8 mouse cellular contexts compared by ENCODE assay signal in genomic region chr5:100917252-100917774, GRCm38 (mm10).
DNase-seq lines count a peak whose midpoint lies in the region; ATAC-seq and TF ChIP-seq lines count a peak whose summit lies in the region.

No protein-coding gene starts in this region.

- peak; percentile 98 for TF ChIP-seq CTCF in intestine, postnatal 0 days (IDR thresholded peaks at IDR 0.05; ENCODE audit: low read depth)

- no peak overlapping the region for H3K4me2 ChIP-seq in liver, embryonic 12.5 days
- no peak overlapping the region for H3K4me2 ChIP-seq in embryonic facial prominence, embryonic 11.5 days (ENCODE audit: low read depth, low read length)
- H3K4me2 ChIP-seq in intestine, postnatal 0 days (replicated peaks; ENCODE audit: low read depth): no peak overlapping the region; the same call in 1 of the 2 replicates
- no peak overlapping the region for H3K4me2 ChIP-seq in limb, embryonic 14.5 days (replicated peaks; ENCODE audit: low read depth, low read length, severe bottlenecking)
- H3K4me2 ChIP-seq in neural tube, embryonic 14.5 days (ENCODE audit: low read depth, low read length): no peak overlapping the region

- H3K27ac ChIP-seq in liver, embryonic 12.5 days: no peak overlapping the region
- no peak overlapping the region for H3K27ac ChIP-seq in embryonic facial prominence, embryonic 11.5 days (replicated peaks; ENCODE audit: low read depth, low read length)
- H3K27ac ChIP-seq in intestine, postnatal 0 days (ENCODE audit: low read depth, low read length): no peak overlapping the region
- H3K27ac ChIP-seq in limb, embryonic 14.5 days (replicated peaks; ENCODE audit: low read depth, low read length): no peak overlapping the region
- H3K27ac ChIP-seq in neural tube, embryonic 14.5 days (ENCODE audit: low read depth, low read length): no peak overlapping the region

- H3K9me3 ChIP-seq in liver, embryonic 12.5 days (replicated peaks): no peaks in the 10 kb centered on the region
- H3K9me3 ChIP-seq in embryonic facial prominence, embryonic 11.5 days (replicated peaks; ENCODE audit: control insufficient read depth, low read length): no peaks in the 10 kb centered on the region
- H3K9me3 ChIP-seq in intestine, postnatal 0 days (ENCODE audit: control insufficient read depth): no peaks in the 10 kb centered on the region
- H3K9me3 ChIP-seq in limb, embryonic 14.5 days (ENCODE audit: control insufficient read depth, low read length): no peaks in the 10 kb centered on the region
- no peaks in the 10 kb centered on the region for H3K9me3 ChIP-seq in neural tube, embryonic 14.5 days (ENCODE audit: control insufficient read depth, low read length)

- peak; percentile 53 for DNase-seq in liver
- peak; percentile 79 for DNase-seq in adrenal gland, postnatal 14 days
- peak; percentile 82 for DNase-seq in embryonic facial prominence, embryonic 11.5 days (ENCODE audit: low spot score)
- DNase-seq in limb, embryonic 14.5 days (ENCODE audit: low spot score): peak; percentile 59
- DNase-seq in thymus, postnatal 0 days (ENCODE audit: low spot score): peak; percentile 68

- no peaks in the 10 kb centered on the region for H3K36me3 ChIP-seq in liver, embryonic 12.5 days
- H3K36me3 ChIP-seq in embryonic facial prominence, embryonic 11.5 days (replicated peaks; ENCODE audit: control insufficient read depth, insufficient read depth, low read depth, low read length): no peaks in the 10 kb centered on the region
- H3K36me3 ChIP-seq in intestine, postnatal 0 days (ENCODE audit: control insufficient read depth, insufficient read depth): no peaks in the 10 kb centered on the region
- H3K36me3 ChIP-seq in limb, embryonic 14.5 days (ENCODE audit: control insufficient read depth, insufficient read depth, low read length): no peaks in the 10 kb centered on the region
- no peaks in the 10 kb centered on the region for H3K36me3 ChIP-seq in neural tube, embryonic 14.5 days (ENCODE audit: control insufficient read depth, insufficient read depth, low read length)

- H3K9ac ChIP-seq in liver, embryonic 12.5 days: no peak overlapping the region
- H3K9ac ChIP-seq in embryonic facial prominence, embryonic 11.5 days (replicated peaks; ENCODE audit: low read length): no peak overlapping the region
- H3K9ac ChIP-seq in intestine, postnatal 0 days (ENCODE audit: low read depth, low read length): no peak overlapping the region
- no peak overlapping the region for H3K9ac ChIP-seq in limb, embryonic 14.5 days (ENCODE audit: low read depth, low read length, severe bottlenecking)
- no peak overlapping the region for H3K9ac ChIP-seq in neural tube, embryonic 14.5 days (replicated peaks; ENCODE audit: low read depth, low read length)

- 18% methylated on average over 15 of the region's 15 CpGs for WGBS in liver, embryonic 12.5 days (ENCODE audit: insufficient replicate concordance)
- WGBS in embryonic facial prominence, embryonic 11.5 days: 21% methylated on average over 15 of the region's 15 CpGs
- 17% methylated on average over 15 of the region's 15 CpGs for WGBS in intestine, postnatal 0 days
- WGBS in limb, embryonic 14.5 days: 18% methylated on average over 15 of the region's 15 CpGs
- 22% methylated on average over 15 of the region's 15 CpGs for WGBS in neural tube, embryonic 14.5 days

- no peak for TF ChIP-seq POLR2A in limb, embryonic 14.5 days (IDR thresholded peaks at IDR 0.05; ENCODE audit: borderline replicate concordance, extremely low read depth, insufficient read depth, insufficient read length)

- H3K4me3 ChIP-seq in liver, embryonic 12.5 days: no peak overlapping the region
- no peak overlapping the region for H3K4me3 ChIP-seq in embryonic facial prominence, embryonic 11.5 days (ENCODE audit: low read depth, low read length)
- H3K4me3 ChIP-seq in intestine, postnatal 0 days (ENCODE audit: low read depth, low read length): no peak overlapping the region
- H3K4me3 ChIP-seq in limb, embryonic 14.5 days (replicated peaks; ENCODE audit: low read length): no peak overlapping the region
- H3K4me3 ChIP-seq in neural tube, embryonic 14.5 days (ENCODE audit: low read depth, low read length): no peak overlapping the region

- H3K27me3 ChIP-seq in liver, embryonic 12.5 days (replicated peaks): peaks cover 5% of the 10 kb centered on the region; the same call in 1 of the 2 replicates
- no peaks in the 10 kb centered on the region for H3K27me3 ChIP-seq in embryonic facial prominence, embryonic 11.5 days (ENCODE audit: control insufficient read depth, insufficient read depth, low read length)
- no peaks in the 10 kb centered on the region for H3K27me3 ChIP-seq in intestine, postnatal 0 days (replicated peaks; ENCODE audit: control insufficient read depth, insufficient read depth, low read length)
- H3K27me3 ChIP-seq in limb, embryonic 14.5 days (ENCODE audit: control insufficient read depth, insufficient read depth, low read length): no peaks in the 10 kb centered on the region
- H3K27me3 ChIP-seq in neural tube, embryonic 14.5 days (ENCODE audit: control insufficient read depth, insufficient read depth, low read length): no peaks in the 10 kb centered on the region

- ATAC-seq in liver, embryonic 12.5 days: no peak
- no peak for ATAC-seq in embryonic facial prominence, embryonic 11.5 days (replicated peaks; ENCODE audit: insufficient number of reproducible peaks, low FRiP score, low TSS enrichment, low read depth)
- no peak for ATAC-seq in intestine, postnatal 0 days
- 0 out of 2 replicates have a peak, but pooled peaks have one; percentile 20 for ATAC-seq in limb, embryonic 14.5 days (ENCODE audit: low FRiP score, low read depth)
- ATAC-seq in neural tube, embryonic 14.5 days (ENCODE audit: low read depth): peak; percentile 54; the same call in 1 of the 2 replicates

- H3K4me1 ChIP-seq in liver, embryonic 12.5 days: no peaks in the 10 kb centered on the region
- no peaks in the 10 kb centered on the region for H3K4me1 ChIP-seq in embryonic facial prominence, embryonic 11.5 days (ENCODE audit: control insufficient read depth, insufficient read depth, low read length)
- no peaks in the 10 kb centered on the region for H3K4me1 ChIP-seq in intestine, postnatal 0 days (replicated peaks; ENCODE audit: control insufficient read depth, insufficient read depth, low read length)
- no peaks in the 10 kb centered on the region for H3K4me1 ChIP-seq in limb, embryonic 14.5 days (ENCODE audit: control insufficient read depth, insufficient read depth, low read length)
- H3K4me1 ChIP-seq in neural tube, embryonic 14.5 days (ENCODE audit: control insufficient read depth, insufficient read depth, low read length): no peaks in the 10 kb centered on the region

Comparison
In these comparisons a context has a peak if more than half of its experiments do, and no peak if none do; other contexts are left out.
1. ATAC-seq: peak in limb, embryonic 14.5 days (single experiment) and neural tube, embryonic 14.5 days (single experiment); none in liver, embryonic 12.5 days (single experiment), embryonic facial prominence, embryonic 11.5 days (single experiment) and intestine, postnatal 0 days (single experiment).
2. Peak in every context shown above with its lines, with median percentiles within 50 percentile points of each other: DNase-seq.